Mouse (Mus musculus) R1 (cell line): ENCODE data around the gene Fcrl6.

Experiments
- DNase-seq: peaks from one replicate; pipeline ENCODE4 v3.0.0-alpha.2; 2018; ENCODE audit warnings: low read depth, low spot score

Gene Fcrl6

DNA sequence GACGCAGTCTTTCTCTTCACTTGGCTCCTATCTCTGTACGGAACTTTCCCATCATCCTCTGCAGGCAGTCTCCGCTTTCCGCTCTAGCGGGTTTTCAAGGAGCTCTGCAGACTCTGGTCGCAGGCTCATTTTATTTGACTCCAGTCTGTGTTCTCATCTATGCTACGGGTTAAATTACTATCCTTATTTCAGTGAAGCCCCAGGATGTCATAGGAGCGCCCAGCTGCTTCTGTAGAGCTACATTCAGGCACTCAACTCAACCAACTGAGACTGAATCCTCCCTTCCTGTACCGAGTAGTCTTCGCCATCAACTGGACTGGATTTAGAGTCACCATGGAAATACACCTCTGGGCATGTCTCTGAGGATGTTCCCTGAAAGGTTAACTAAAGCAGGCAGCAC lies 12.3 kb upstream of the Fcrl6 start:
- DNase-seq = no peak

DNA sequence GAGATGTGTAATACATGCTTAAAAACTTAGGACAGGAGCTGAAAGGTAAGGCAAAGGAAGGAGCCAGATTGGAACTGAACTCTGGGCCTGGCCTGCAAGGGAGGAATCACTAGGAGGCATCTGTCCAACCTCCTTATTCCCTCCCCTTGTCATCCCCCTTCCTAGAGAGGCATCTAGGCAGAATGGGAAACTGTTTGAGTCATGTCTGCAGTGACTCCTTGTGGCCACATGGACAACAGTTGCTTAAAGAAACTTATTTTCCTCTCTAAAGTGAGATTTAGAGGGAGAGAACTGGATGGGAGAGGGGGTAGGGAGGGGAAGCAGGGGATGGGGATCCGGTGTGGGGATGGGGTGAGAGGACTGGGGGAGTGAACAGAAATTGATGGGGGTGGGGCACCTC lies 10.4 kb upstream of the Fcrl6 start:
- DNase-seq = peak; percentile 41

DNA sequence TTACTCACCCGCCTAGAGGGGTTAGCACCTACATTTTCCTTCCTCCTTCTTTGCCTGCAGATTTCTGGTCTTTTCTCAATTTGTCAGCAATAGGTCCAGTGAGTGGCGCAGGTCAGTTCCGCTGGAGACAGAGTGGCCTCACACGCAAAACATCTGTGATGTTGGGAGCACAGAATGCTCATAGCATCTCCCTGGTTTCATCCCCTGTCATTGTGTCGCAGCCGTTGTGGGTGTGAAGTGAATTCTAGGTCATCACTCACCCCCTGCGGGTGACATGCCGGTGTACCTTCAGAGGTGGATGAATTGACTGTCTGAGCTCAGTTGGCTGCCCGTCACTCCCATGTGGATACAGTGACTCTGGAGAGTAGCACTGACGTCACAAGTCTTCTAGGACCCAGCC lies 9.0 kb upstream of the Fcrl6 start:
- DNase-seq = no peak

DNA sequence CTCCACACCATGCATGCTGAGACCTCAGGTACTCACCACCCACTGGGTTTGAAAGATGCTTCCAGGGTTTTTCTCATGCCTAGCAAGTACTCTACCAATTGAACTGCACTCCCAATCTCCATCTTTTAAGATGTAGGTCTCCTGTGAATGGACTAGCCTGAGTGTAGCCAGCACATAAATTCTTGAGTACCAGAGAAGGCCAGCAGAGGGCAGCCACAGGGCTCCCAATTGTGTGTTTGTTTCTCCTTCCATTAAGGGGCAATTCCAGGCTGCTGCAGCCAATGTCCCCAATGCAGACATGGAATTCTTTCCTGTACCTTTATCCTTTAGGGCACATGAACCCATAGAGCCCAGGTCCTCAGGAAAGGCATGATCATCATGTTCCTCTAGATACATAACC lies 7.9 kb downstream of the Fcrl6 start:
- peak; percentile 61 for DNase-seq

DNA sequence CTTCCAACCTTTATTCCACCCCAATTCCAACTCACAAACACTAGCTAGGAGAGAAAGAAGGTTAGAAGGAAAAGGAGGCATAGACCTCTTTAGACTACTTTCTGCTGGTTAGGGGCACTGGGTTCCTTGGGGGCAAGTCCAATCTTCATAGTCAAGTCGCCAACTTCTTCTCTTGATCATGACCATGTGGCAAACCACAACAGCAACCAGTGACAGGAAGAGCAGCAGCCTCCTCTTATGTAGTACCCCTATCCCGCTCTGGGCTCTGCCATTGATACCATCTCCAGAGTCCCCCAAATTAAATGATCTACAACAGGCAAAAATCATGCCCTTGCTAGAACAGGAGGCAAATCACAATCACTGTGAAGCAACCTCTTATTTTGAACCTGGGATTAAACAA lies 8.4 kb downstream of the Fcrl6 start:
- DNase-seq = no peak

DNA sequence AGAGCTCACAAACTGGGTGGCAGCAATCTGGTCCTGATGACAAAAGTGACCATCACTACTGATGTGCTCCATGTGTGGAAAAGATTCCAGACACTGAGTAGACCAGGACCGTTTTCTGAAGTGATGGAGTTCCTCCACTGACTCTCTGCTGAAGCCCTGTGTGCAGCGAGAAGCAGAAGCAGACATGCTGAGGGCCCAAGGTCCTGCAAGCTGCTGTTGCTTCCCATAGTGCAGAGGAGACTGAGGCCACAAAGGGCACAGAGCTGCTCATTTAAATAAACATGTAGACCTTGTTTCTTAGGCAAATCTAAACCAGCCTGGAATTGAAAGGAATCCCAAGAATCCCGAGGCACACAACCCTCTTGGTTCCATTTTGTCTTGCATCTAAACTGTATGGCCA lies 9.0 kb downstream of the Fcrl6 start:
- DNase-seq = no peak

DNA sequence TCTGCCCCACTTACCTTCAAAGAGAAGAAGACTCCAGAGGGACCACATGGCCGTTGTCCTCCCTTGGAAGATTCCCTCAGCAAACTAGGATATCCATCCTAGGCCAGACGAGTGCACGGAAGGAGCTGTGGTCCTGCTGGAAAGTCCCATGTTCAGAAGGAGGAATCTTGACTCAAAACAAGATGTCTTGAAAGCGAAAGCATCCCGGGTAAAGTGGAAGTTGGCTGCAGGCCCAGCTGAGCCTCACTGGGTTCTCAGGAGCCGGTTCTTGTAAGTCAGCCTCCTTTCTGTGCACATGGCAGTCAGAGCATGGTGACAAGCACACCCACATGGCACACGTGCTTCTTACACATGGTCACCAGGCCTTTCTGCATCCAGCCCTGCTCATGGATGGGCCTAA lies 12.0 kb downstream of the Fcrl6 start, which contains the start of gene Slamf8:
Gene Slamf8, minus strand, starts transcription at position 184 of the 400 bp plus-strand sequence.
- DNase-seq = no peak

DNA sequence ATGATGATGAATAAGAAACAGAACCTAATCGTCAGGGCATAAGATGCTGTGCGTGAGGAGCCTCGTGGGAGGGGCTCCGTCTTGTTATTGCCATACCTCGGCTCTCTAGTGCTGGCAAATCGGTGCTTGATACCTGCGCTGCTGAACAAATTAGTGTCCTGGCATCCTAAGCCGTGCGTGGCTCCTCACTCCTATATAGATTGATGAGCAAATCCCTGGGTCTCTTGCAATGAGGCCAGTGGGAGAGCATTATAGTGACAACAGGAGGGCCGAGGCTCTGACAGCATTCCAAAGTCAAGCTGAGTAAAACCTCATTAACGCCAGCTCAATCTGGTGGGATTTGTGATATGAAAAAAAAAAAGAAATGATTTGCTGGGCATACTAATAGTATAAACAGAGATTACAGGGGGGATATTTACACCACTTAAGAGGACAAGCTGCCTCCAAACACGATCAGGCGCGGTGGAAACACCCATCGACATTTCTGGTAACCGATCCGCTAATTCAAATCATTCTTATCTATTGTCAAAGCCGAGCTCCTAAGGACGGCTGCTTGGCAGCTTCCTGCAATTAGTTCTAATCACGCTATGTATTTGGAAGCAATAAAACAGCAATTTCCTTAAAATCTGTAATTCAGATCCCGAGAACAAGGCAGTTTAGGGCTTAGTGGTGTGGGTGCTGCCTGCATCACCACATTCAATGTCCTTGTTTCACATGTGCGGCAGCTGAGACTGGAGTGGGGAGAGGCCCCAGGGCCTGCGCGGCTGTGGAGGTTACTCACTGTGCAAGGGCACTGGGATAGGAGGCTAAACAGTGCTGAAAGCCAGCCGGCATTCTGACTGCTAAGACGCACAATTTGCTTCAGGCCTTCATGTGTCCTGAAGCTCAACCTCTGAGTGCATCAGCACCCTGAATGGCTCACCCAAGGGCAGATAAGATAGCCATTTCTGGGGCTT lies 16.5 kb downstream of the Fcrl6 start:
- DNase-seq = no peak

DNA sequence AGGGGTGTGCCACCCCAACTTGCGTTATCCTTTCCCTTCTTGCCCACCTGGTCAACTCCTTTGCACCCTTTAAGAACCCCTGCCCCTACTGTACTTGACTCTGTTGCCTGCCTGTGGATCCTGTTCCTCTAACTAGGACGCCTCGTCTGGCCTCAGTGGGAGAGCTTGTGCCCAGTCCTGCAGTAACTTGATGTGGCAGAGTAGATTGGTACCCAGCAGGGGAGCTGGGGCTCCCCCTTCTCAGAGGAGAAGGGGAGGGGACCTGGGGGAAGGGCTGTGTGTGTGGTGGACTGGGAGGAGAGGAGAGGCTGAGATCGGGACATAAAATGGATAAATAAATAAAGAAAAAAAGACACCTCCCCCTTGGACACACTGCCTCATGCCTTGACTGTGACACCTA lies 17.3 kb downstream of the Fcrl6 start:
- DNase-seq = no peak

DNA sequence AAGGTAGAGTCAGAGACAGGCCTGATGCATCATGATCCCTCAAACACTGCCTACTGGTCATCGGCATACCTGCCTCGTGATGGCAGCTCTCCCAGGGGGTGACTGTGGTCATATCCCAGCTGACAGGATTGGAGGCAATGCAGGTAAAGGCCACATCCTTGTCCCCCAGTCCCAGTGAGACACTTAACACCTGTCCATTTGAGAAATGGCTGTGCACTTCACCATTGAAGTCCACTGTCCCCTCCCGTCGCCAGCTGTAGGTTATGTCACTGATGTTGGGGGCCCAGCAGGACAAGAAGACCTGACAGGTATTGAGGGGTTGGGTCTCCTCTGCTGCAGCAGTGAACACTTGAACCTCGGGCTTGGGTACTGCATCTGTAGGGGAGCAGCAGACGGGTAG lies 18.1 kb downstream of the Fcrl6 start:
- no peak for DNase-seq

DNA sequence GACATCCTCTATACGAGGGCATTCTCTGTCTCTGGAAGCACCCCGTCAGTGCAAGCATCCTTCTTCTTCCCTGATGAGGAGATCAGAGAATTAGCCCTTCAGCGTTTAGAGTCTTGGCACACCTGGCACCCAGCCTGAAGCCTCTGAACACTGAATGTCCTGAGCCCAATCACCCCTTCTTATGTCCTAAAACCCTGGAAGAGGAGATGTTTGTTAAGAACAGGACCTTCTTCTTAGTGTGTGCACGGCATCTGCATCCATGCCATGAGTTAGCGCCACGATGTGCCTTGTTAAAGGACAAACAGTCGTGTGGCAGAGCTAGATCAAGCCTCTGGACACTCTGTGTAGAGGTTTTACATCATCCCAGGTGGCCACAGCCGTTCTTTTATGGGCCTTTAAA lies 19.9 kb downstream of the Fcrl6 start:
- no peak for DNase-seq

DNA sequence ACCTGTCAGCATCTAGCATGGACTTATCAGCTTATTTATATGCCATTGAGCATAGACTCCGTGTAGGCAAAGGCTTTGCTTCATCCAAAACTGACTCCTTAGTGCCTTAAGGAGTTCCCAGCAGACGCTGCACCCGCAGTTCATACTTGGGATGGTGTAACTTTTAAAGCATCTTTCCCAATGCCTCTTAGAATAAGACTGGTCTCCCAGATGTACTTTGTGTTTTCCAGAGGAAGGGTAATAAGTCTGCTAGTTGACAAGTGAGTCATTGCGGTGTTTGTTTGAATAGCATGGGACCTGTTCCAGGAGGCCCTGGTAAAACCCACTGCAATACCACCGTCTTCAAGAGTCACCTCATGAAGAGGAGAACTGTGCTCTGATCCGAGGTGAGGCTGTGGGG lies 22.2 kb downstream of the Fcrl6 start:
- no peak for DNase-seq

DNA sequence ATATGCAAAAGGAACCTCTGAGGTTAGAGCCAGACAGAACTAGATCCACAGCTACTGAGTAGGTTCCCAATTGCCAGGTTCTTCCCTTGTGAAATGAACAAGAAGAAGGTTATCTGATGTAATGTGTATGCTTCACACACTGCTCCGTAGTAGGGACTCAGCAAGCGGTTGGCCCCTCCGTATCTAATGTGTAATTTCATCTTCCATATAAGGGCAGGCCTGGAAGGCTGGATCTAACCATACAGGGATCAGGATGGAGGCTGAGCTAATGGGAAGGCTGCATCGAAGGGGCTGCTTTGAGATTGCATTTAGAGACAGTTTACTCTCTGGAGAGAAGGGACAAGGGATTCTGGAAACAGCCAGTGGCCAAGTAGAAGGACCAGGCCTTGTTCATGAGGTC lies 34.6 kb downstream of the Fcrl6 start:
- no peak for DNase-seq

DNA sequence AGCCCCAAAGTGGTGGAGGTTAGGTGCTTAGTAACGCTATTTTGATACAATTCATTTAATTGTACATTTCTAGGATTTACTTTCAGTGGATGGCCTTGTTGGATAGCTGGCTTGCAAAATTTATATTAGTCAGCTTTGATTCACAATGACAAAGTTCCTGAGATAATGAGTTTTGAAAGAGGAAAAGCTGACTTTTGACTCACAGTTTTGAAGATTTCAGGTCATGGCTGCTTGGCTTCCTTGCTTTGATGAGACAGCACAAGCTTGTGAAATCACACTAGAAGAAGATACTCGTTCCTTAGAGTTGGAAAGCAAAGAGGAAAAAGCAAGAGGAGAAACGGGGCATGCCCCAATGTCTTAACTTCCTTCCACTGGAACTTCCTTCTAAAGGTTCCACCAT lies 36.2 kb downstream of the Fcrl6 start:
- no peak for DNase-seq

DNA sequence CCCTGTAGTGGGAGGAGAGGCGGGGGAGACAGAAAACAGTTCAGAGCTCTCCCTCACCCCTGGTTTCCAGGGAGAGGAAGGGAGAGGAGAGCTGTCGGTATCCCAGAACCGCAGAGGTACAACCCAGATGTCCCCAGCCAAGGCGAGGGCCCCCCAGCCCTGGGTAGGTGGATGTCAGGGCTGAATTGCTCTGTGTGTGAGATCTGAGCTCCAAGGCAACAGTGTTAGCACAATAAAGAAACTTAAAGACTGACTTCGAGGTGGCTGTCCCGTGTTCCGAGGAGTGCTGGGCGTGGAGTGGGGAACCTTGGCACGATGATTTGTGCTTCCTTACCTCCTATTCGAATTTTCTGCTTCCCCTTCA lies 38.9 kb downstream of the Fcrl6 start:
- no peak for DNase-seq

DNA sequence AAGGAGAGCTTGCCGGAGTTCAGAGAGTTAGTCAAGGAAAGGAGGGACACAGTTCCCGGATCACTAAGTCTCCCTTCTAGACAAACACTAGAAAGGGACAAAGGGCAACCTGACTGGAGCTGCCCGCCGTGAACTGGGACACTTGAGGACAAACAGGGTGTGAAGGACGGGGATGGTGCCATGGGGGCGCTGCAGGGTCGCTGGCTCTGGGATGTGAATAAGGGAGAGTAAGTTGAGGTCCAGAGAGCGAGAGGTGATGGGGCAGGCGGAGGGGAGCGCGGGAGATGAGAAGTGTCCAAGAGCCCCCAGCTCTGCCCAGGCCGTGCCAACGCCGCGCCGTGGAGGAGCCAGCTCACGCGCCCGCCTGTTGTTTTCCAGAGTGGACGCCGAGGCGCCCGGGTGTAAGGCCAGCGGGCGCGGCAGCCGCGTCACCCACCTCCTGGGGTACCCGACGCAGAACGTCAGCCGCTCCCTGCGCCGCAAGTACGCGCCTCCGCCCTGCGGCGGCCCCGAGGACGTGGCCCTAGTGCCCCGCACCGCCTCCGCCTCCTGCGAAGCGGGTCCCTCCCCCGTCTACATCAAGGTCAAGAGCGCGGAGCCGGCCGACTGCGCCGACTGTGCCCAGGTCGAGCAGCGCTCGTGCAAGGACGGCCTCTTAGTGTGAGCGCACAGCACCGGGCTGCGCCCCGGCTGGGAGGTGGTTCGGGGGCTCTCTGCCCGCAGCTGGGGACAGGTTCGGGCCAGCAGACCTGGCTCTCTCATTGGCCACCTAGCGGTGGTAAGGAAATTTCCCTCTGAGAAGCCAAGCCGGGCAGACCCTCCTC lies 39.5 kb downstream of the Fcrl6 start:
- DNase-seq = peak; percentile 86

DNA sequence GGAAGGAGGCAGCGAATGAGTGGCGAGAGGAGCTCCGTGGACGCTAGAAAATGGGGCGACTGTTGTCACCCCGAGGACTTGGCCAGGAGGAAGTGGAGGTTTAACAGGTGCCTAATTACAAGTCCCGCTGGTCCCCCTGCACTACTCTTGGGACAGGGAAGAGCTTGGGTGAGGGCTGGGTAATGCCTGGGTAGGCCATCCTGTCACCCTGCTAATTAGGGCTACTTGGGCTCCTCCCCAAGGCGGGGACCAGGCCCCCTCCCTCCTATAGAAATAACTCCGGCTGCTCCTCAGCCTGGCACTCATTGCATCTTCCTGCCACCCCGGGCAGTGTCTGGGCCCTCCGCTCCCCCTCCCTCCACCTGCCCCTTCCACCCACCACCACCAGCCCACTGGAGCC lies 46.7 kb downstream of the Fcrl6 start, which contains the start of gene Vsig8:
Gene Vsig8, plus strand, starts transcription at position 301 of the 400 bp plus-strand sequence.
- DNase-seq = no peak

DNA sequence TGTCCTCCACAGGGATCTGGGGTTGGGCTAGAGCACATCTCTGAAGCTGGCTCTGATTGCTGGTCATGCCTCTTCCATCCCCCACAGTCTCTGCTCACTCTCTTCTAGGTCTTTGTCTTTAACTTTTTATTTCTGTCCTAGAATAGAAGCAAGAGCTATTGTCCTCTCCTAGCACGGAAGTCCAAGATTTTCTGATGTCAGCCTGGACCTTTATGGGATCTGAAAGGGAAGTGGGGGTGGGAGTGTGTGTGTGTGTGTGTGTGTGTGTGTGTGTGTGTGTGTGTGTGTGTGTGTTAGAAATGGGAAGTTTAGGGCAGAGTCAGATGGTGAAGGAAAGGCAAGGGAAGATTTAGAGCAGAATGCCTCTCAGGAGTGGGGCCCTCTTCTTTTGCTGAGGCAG lies 49.7 kb downstream of the Fcrl6 start:
- DNase-seq = no peak

DNA sequence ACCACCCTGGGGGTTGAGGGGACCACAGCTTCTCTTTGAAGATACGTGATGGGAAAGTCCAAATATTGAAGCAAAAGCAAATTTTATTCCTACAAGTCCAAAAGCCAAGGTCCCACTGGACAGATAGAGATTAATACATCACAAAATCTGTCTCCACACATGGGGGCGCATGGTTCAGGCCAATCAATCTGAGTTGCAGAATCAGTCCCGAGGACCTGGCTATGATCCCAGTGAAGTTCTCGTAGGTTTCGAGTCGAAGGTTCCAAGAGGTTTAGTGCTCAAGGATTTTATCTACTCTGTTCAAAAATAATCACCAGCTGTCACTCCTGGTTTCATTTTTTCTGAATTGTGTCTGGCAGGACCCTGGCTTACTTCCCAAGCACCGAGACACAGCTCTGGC lies 51.3 kb downstream of the Fcrl6 start:
- DNase-seq = no peak

DNA sequence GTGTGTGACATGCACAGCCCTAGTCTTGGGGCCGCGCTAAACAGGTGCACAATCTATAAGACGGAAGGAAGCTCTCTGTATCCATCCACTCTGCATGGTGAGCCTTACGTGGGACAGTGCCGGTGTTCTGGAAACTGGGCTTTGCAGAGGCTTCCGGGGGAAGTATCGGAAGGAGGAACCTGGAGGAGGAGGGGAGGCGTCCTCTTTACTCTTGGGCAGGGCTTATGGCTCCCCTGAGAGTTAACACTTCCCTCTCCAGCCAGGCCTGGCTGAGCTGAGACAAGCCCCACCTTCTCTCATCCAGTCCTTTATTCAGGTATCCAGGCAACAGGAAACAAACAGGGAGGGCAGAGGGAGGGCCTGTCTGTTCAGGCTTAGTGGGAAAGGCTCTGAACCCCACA lies 51.8 kb downstream of the Fcrl6 start:
- DNase-seq = peak; percentile 89

DNA sequence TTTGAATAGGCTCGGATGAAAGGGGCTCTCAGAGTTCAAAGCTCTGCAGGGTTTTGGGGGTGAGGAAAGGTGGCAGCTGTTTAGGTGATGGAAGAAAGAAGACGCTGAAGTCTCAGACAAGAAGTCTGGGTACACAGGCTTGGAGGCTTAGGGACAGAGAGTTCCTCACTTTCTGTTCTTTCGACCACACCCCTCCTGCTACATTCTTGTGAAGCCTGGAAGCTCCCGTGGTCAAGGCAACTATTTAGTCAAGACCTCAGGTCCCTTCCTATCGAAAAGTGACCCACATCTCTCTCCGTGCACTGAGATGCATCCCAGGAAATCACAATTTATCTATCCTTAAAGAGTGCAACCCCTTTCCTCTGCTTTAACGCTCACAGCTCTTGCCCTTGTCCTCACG lies 52.6 kb downstream of the Fcrl6 start:
- DNase-seq = peak; percentile 50

DNA sequence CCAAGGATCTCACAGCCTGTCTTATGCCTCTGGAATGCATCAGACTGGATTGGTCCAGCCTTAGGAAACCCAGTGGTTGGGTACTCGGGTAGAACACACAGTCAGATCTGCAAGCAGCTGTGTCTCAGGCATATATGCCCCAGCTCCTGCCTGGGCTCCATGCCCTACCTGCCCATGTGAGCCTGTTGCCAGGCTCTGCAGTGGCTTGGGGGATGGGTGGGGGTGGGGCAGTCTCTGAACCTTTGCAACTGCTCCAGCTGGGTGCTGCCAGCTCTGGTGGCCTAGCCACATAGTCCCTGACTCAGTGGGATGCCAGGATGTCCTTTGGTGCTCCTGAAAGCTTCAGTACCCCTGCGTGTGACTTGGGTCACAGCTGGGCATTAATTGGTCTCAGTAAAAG lies 53.0 kb downstream of the Fcrl6 start:
- no peak for DNase-seq

DNA sequence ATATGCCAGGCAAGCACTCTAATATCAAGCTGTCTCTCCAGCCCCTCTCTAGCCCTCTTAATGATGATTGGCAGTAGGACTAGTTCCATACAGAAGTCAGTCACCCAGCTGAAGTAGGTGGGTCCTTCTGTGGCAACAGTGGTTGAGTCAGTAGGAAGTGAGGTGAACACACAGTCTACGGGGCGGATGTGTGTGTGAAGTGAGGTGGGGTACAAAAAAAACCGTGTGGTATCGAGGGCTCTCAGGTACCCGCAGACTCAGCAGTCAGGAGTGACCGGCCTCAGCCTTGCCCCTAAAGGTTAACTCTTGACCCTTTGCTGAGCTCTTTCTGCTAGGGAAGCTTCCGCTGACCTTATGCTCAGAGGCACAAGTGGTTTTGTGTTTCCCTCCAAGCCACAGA lies 53.9 kb downstream of the Fcrl6 start:
- DNase-seq = no peak
